Mouse (Mus musculus): ENCODE measurements at regions not wholly inside any gene's neighbourhood (a gene's known extent, or its start where the extent isn't known, plus 50 kb on each side); places are given as distances from the start of the nearest gene placed in this dataset.

DNA sequence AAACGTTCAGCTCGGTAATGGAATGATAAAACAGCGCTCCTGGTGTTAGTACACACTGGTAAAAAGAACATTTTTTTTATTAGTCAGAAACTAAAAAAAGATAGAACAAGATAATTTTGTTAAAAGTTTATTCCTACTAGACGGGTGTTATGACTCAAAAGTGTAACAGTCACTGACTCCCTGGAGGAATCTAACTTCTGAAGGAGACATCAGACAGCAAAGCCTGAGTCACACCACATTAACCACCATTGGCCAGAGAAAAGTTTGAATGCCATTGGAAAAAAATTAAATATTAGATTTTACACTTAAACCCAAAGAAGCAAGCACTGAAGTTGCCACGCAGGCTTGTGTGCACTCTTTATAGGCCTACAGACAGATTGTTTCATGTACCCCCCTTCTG is 205.3 kb downstream of the Nedd1 start:
- TF ChIP-seq CTCF (IDR thresholded peaks at IDR 0.05; ENCODE audit: borderline replicate concordance, insufficient read depth, low read depth, low read length) (no peak), POLR2A (IDR thresholded peaks at IDR 0.05; ENCODE audit: borderline replicate concordance, insufficient read depth, low read length) (no peak)
